Mouse (Mus musculus) kidney, embryonic 14.5 days (tissue): Measurements from ENCODE around the gene Mef2a. TPM values are rescaled to one million over a fixed set of nuclear protein-coding genes. Genes with fewer than 3 reads are reported as not detected.

Experiments
- ATAC-seq: fragments of 200-750 bp; cut with Nextera tagmentation; 2 replicates; pipeline ENCODE4 v1.8.0; 2017; ENCODE audit warnings: moderate number of reproducible peaks, mild to moderate bottlenecking, moderate TSS enrichment, moderate library complexity; ENCODE audit not compliant: low FRiP score, low TSS enrichment
- H3K27ac ChIP-seq: fragments of 300-500 bp; sonication (generic); 2 replicates; pipeline ENCODE4 v1.5.1; 2014; ENCODE audit warnings: low read depth, mild to moderate bottlenecking, low read length, moderate library complexity, mixed read lengths
- H3K27me3 ChIP-seq: fragments of 300-500 bp; sonication (generic); 2 replicates; pipeline ENCODE4 v1.6.1; 2014; ENCODE audit warnings: mild to moderate bottlenecking, low read length; ENCODE audit not compliant: control insufficient read depth, insufficient read depth
- H3K36me3 ChIP-seq: fragments of 300-500 bp; sonication (generic); 2 replicates; pipeline ENCODE4 v1.6.1; 2014; ENCODE audit warnings: low read length, mixed read lengths; ENCODE audit not compliant: control insufficient read depth, insufficient read depth
- H3K4me1 ChIP-seq: fragments of 300-500 bp; sonication (generic); 2 replicates; pipeline ENCODE4 v1.6.1; 2014; ENCODE audit warnings: low read length, mixed read lengths; ENCODE audit not compliant: control insufficient read depth, insufficient read depth
- H3K4me2 ChIP-seq: fragments of 300-500 bp; sonication (generic); replicated peaks from 2 replicates; pipeline ENCODE4 v1.6.1; 2014; ENCODE audit warnings: low read depth, mild to moderate bottlenecking, low read length
- H3K4me3 ChIP-seq: fragments of 300-500 bp; sonication (generic); 2 replicates; pipeline ENCODE4 v1.5.1; 2014; ENCODE audit warnings: mild to moderate bottlenecking, low read length
- H3K9ac ChIP-seq: fragments of 300-500 bp; sonication (generic); 2 replicates; pipeline ENCODE4 v1.6.1; 2014; ENCODE audit warnings: low read depth, mild to moderate bottlenecking, low read length, moderate library complexity
- H3K9me3 ChIP-seq: fragments of 300-500 bp; sonication (generic); 2 replicates; pipeline ENCODE4 v1.6.1; 2016; ENCODE audit warnings: low read length; ENCODE audit not compliant: control insufficient read depth
- WGBS: fragments of 180-500 bp; shearing (Covaris S2); extraction: QIAGEN DNeasy Blood & Tissue Kit; methylation state at CpG from one replicate; pipeline ENCODE4 v1.1.7; 2014; 5-methylcytosine and 5-hydroxymethylcytosine counted together
- polyA plus RNA-seq: library from polyadenylated mRNA; unstranded; fragments of >200 nt; fragmentation: Nextera tagmentation; extraction: Ambion mirVana; gene quantifications from 2 replicates; pipeline ENCODE4 v1.2.1, GENCODE M21; 2014

Gene Mef2a
- polyA plus RNA-seq, 1 experiment from 2014 or later = 45.6 TPM

DNA sequence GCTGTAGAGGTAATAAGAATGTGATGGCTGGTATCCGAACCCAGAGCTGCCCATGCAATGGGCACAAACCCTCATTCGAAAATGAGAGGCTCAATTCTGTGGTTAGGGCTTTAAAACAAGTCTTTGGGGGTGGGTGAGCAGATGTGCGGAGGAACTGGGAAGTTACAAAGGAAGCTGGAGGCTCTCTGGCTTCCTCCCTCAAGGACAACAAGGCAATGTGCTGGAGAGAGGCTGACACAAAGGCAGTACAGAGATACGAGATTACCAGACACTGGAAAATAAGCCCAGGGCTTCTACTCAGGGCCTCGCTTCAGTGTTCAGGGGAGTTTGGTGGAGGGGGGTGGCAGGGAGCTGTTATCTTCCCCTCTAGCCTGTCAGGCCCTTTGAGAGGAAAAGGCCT is 1.3 kb upstream of the Mef2a start:
- Histone ChIP-seq H3K4me2 (peak overlapping the region; percentile 85), H3K27me3 (no peaks in the 10 kb centered on the region), H3K9ac (no peak overlapping the region), H3K36me3 (no peaks in the 10 kb centered on the region), H3K4me1 (peaks cover 11% of the 10 kb centered on the region; the same call in 1 of the 2 replicates), H3K27ac (peak overlapping the region; percentile 95), H3K9me3 (no peaks in the 10 kb centered on the region), H3K4me3 (no peak overlapping the region; the same call in 1 of the 2 replicates)
- ATAC-seq = no peak
- 55% methylated on average over 5 of the region's 5 CpGs for WGBS

DNA sequence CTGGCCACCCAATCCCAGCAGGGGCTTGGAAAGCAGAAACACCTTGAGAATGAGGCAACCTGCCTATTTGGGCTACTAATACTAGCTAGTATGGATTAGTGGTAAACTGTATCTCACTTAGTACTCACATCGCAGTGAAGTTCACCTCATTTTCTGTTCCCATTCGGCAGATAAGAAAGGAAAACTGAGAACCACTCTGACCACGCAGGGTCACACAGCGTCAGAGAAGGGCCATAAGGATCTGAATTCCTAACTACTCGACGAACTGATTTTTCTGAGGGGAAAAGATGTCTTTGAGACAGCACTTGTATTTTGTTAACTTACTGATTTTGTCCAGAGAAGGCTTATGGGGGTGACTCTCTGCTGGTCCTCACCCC is 914 bp upstream of the Mef2a start:
- Histone ChIP-seq H3K4me2 (peak overlapping the region; percentile 85), H3K27me3 (no peaks in the 10 kb centered on the region), H3K4me3 (peak overlapping the region; percentile 92), H3K9me3 (no peaks in the 10 kb centered on the region), H3K27ac (peak overlapping the region; percentile 95), H3K4me1 (peaks cover 14% of the 10 kb centered on the region; the same call in 1 of the 2 replicates), H3K9ac (peak overlapping the region; percentile 97), H3K36me3 (no peaks in the 10 kb centered on the region)
- ATAC-seq = no peak
- 28% methylated on average over 6 of the region's 6 CpGs for WGBS

DNA sequence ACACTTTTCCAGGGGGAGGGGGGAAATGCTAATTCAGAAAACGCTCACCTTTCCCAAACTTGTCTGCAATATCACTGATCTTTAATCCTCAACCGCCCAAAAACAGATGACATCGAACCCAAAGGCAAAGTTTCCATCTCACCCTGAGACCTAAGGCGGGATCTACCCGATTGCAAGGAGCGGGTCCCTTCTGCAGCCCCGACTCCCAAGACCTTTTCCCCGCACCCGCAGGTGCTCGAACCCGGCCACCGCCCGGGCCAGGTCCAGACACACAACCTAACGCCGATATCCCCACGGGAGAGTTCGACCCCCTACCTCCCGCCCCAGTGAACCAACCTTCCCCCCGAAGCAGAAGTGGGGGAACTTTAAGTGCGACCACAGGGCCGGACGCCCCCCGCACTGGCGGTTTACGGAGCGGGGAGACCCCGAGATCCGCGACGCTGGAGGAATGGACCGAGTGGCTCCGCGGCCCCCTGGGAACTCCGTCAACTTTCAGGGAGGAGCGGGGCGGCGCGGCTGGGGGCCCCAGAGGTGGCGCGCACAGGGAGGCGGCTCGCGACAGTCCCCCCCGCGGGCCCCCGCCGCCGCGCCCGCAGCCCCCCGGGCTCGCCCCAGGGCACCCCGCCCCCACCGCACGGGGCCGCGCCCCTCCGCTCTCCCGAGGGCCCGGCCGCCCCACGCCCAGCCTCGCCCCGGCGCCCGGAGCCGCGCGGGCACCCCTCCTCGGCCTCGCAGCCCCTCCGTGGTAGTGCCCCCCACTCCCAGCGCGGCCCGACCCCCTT is 576 bp downstream of the Mef2a start:
- Histone ChIP-seq H3K9ac (peak overlapping the region; percentile 97), H3K4me2 (peak overlapping the region; percentile 85), H3K27me3 (no peaks in the 10 kb centered on the region), H3K27ac (peak overlapping the region; percentile 95), H3K4me1 (peaks cover 17% of the 10 kb centered on the region; the same call in 1 of the 2 replicates), H3K9me3 (no peaks in the 10 kb centered on the region), H3K4me3 (peak overlapping the region; percentile 92), H3K36me3 (no peaks in the 10 kb centered on the region)
- ATAC-seq = peak; percentile 77
- WGBS = 2% methylated on average over 39 of the region's 75 CpGs

DNA sequence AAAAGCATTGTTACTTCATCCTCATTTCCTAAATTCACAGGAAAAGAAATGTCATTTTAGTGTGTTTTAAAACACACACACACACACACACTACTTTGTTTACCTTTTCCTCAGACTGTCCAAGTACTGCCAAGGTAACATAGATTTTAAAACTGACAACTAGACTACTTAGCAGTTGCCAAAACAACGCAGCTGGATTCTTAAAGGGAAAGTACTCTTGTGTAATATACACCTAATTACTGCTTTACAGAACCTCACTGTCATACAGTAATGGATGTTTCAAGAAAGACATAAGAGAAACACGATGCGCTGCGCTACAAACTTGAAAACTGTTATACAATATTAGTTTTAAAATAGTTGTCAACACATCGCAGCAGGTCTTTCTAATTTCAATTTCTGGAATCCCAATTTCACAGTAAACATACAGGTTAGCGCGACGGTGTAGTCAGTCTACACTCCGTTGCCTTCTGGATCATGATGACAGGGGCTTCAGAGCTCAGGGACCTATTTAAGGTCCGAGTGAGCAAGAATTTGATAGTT is 1.2 kb downstream of the Mef2a start:
- 10% methylated on average over 10 of the region's 10 CpGs for WGBS
- Histone ChIP-seq H3K9ac (peak overlapping the region; percentile 97), H3K4me2 (peak overlapping the region; percentile 85), H3K27me3 (no peaks in the 10 kb centered on the region), H3K4me3 (peak overlapping the region; percentile 92), H3K4me1 (peaks cover 17% of the 10 kb centered on the region; the same call in 1 of the 2 replicates), H3K27ac (no peak overlapping the region), H3K36me3 (no peaks in the 10 kb centered on the region), H3K9me3 (no peaks in the 10 kb centered on the region)
- no peak for ATAC-seq

DNA sequence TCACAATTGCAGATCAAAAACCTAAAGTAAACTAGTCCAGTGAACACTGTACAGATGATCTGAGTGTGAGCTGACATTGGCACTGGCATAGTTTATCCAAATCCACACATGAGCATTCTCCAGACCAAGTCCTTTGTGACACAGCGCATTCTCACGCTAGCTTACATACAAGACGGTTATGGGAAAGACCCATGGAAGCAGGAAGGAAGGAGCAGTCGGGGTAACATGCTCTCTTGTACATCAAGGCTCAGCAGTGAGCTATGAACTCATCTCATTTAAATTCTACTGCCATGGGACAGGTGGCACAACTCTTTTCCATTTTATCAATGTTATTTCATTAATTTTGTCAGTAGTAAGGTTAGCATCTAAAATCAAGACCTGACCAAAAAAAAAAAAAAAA is 3.0 kb downstream of the Mef2a start:
- H3K9ac ChIP-seq = no peak overlapping the region
- H3K27me3 ChIP-seq = no peaks in the 10 kb centered on the region
- H3K4me2 ChIP-seq = no peak overlapping the region
- H3K4me3 ChIP-seq = no peak overlapping the region
- H3K27ac ChIP-seq = no peak overlapping the region
- H3K9me3 ChIP-seq = no peaks in the 10 kb centered on the region
- 76% methylated on average over 4 of the region's 4 CpGs for WGBS
- no peak for ATAC-seq
- peaks cover 17% of the 10 kb centered on the region; the same call in 1 of the 2 replicates for H3K4me1 ChIP-seq
- H3K36me3 ChIP-seq = no peaks in the 10 kb centered on the region

DNA sequence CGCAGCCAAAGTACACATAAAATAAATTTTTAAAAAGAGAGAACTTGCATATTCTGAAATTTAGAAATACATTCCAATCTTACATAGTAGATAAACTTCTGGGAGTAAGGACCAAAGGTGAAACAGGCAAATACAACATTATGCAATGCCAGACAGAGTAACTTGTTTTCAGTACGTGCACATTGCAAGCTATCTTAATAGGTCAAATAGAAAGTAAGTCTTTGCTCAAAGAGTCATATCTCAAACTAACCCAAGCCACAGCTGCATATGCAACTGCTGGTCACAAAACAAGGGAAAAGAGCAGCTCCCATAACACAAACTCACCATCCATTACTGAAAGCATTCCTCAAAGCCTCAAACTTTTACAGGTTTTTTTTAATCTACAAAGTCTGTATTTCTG is 4.3 kb downstream of the Mef2a start:
- no peak overlapping the region for H3K9ac ChIP-seq
- H3K9me3 ChIP-seq = no peaks in the 10 kb centered on the region
- H3K36me3 ChIP-seq = no peaks in the 10 kb centered on the region
- no peak for ATAC-seq
- no peak overlapping the region for H3K4me3 ChIP-seq
- H3K4me2 ChIP-seq = no peak overlapping the region
- WGBS = 87% methylated on average over 2 of the region's 2 CpGs
- no peaks in the 10 kb centered on the region for H3K27me3 ChIP-seq
- no peak overlapping the region for H3K27ac ChIP-seq
- peaks cover 12% of the 10 kb centered on the region; the same call in 1 of the 2 replicates for H3K4me1 ChIP-seq

DNA sequence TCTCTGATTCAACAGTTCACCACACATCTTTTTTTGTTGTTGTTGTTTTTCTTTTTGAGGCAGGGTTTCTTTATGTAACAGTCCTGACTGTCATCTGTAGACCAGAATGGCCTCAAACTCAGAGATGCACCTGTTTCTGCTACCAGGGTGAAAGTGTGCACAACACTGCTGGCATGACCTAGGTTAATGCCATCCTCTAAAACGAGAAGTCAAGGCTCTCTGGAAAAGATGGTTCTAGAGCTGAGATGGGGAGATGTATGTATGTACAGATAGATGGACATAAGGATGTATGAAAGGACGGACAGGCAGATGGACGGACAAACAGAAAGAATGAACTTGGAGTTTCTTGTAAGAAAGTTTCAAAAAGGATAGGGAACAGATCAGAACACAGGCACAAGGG is 12.1 kb downstream of the Mef2a start:
- Histone ChIP-seq H3K36me3 (no peaks in the 10 kb centered on the region), H3K4me3 (no peak overlapping the region), H3K9me3 (peaks cover 3% of the 10 kb centered on the region; the same call in 1 of the 2 replicates), H3K9ac (no peak overlapping the region), H3K27me3 (no peaks in the 10 kb centered on the region), H3K4me2 (no peak overlapping the region), H3K27ac (no peak overlapping the region), H3K4me1 (no peaks in the 10 kb centered on the region)
- 89% methylated on average over 3 of the region's 3 CpGs for WGBS
- no peak for ATAC-seq

DNA sequence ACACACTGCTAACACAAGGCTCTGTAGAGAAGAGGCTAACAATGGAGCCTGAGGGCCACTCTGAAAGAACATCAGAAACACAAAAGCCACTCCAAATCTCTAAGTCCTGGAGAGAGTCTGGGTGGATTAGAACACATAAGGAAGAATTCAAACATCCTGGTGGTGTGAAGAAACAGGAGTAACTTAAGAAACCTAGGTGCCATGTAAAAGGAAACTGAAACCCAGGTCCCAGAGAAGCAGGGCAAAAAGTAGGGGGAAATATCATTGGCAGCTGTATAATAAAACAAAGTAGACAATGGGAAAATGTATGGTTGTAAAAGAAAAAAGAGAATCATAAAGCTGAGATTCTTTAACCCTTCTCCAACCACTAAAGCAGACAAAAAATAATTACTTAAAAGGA is 12.8 kb downstream of the Mef2a start:
- no peak overlapping the region for H3K27ac ChIP-seq
- no peak for ATAC-seq
- H3K27me3 ChIP-seq = no peaks in the 10 kb centered on the region
- no peaks in the 10 kb centered on the region for H3K36me3 ChIP-seq
- peaks cover 5% of the 10 kb centered on the region; the same call in 1 of the 2 replicates for H3K9me3 ChIP-seq
- no peak overlapping the region for H3K4me2 ChIP-seq
- no peaks in the 10 kb centered on the region for H3K4me1 ChIP-seq
- no peak overlapping the region for H3K4me3 ChIP-seq
- no peak overlapping the region for H3K9ac ChIP-seq

DNA sequence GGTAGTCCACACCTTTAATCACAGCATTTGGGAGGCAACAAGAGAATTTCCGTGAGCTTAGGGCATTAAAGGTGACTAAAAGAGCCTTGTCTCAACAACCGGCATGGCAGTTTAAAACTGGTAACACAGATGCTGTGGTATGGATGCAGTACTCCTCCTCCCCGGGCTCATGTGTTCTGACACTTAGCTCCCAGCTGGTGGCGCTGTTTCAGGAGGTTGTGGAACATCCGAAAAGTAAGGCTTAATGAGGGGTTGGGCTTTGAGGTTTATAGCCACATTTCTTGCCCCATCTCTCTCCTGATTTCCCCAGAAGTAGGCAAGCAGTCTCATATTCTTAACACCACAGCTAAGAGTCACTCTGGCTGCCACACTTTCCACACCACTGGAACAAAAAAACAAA is 16.8 kb downstream of the Mef2a start:
- Histone ChIP-seq H3K36me3 (no peaks in the 10 kb centered on the region), H3K27me3 (no peaks in the 10 kb centered on the region), H3K9me3 (peaks cover 5% of the 10 kb centered on the region; the same call in 1 of the 2 replicates), H3K27ac (no peak overlapping the region), H3K4me2 (no peak overlapping the region), H3K4me1 (no peaks in the 10 kb centered on the region), H3K9ac (no peak overlapping the region), H3K4me3 (no peak overlapping the region)
- ATAC-seq = no peak
- WGBS = 93% methylated on average over 5 of the region's 5 CpGs
